Mouse (Mus musculus): ENCODE results near the gene Gal3st4. TPM values are rescaled to one million over a fixed set of nuclear protein-coding genes. Genes with fewer than 3 reads are reported as not detected.

Gene Gal3st4
- polyA plus RNA-seq (2014; fragmentation: Nextera tagmentation; extraction: Ambion mirVana) = 0.78 and 1.6 TPM in 2 replicates

- peak; percentile 62 for DNase-seq
- H3K4me1 ChIP-seq (ENCODE audit: insufficient read depth) = peaks cover 7% of the 10 kb centered on the region; the same call in 1 of the 2 replicates
- peak within 1 kb of the TSS; percentile 39 for H3K4me2 ChIP-seq
- no peaks in the 10 kb centered on the region for H3K27me3 ChIP-seq (ENCODE audit: insufficient read depth, low read length)
- H3K27ac ChIP-seq (ENCODE audit: low read depth) = no peak within 1 kb of the TSS
- 3% methylated on average over 12 of the region's 12 CpGs for WGBS
- TF ChIP-seq CTCF (IDR thresholded peaks at IDR 0.05; ENCODE audit: low read depth) = no peak
- ATAC-seq (ENCODE audit: insufficient read depth) = peak; percentile 65
- peak within 1 kb of the TSS; percentile 32; the same call in 1 of the 2 replicates for H3K9ac ChIP-seq
- peak within 1 kb of the TSS; percentile 10; the same call in 1 of the 2 replicates for H3K4me3 ChIP-seq (ENCODE audit: low read depth, low read length)
- peaks cover 20% of the 10 kb centered on the region; the same call in 1 of the 2 replicates for H3K36me3 ChIP-seq (ENCODE audit: insufficient read depth)
- no peaks in the 10 kb centered on the region for H3K9me3 ChIP-seq (ENCODE audit: low read depth, low read length)
Observed at GRCm38 (mm10) chr5:138272409-138272923, at the start of gene Gal3st4. Gene Gal3st4 (minus strand): TSS chr5:138272840.

GRCm38 (mm10) chr5:138312795-138313194, 40.2 kb upstream of the Gal3st4 start:
- Histone ChIP-seq H3K27ac (ENCODE audit: low read depth) (no peak overlapping the region), H3K4me2 (no peak overlapping the region), H3K9ac (no peak overlapping the region), H3K9me3 (ENCODE audit: low read depth, low read length) (no peaks in the 10 kb centered on the region), H3K4me3 (ENCODE audit: low read depth, low read length) (no peak overlapping the region), H3K4me1 (ENCODE audit: insufficient read depth) (no peaks in the 10 kb centered on the region), H3K36me3 (ENCODE audit: insufficient read depth) (no peaks in the 10 kb centered on the region), H3K27me3 (ENCODE audit: insufficient read depth, low read length) (no peaks in the 10 kb centered on the region)
- no peak for TF ChIP-seq CTCF (IDR thresholded peaks at IDR 0.05; ENCODE audit: low read depth)
- 80% methylated on average over 3 of the region's 3 CpGs for WGBS
- no peak for ATAC-seq (ENCODE audit: insufficient read depth)
- DNase-seq = no peak

- ATAC-seq (ENCODE audit: insufficient read depth) (no peak), DNase-seq (no peak)
- no peaks in the 10 kb centered on the region for H3K9me3 ChIP-seq (ENCODE audit: low read depth, low read length)
- H3K27ac ChIP-seq (ENCODE audit: low read depth) = no peak overlapping the region
- no peak overlapping the region for H3K4me2 ChIP-seq
- no peaks in the 10 kb centered on the region for H3K4me1 ChIP-seq (ENCODE audit: insufficient read depth)
- no peaks in the 10 kb centered on the region for H3K27me3 ChIP-seq (ENCODE audit: insufficient read depth, low read length)
- H3K36me3 ChIP-seq (ENCODE audit: insufficient read depth) = no peaks in the 10 kb centered on the region
- H3K9ac ChIP-seq = no peak overlapping the region
- no peak overlapping the region for H3K4me3 ChIP-seq (ENCODE audit: low read depth, low read length)
- 81% methylated on average over 2 of the region's 2 CpGs for WGBS
- TF ChIP-seq CTCF (IDR thresholded peaks at IDR 0.05; ENCODE audit: low read depth) = no peak
Observed at GRCm38 (mm10) chr5:138299613-138300012, 27.0 kb upstream of the Gal3st4 start.

GRCm38 (mm10) chr5:138294158-138294557, 21.5 kb upstream of the Gal3st4 start:
- Histone ChIP-seq H3K27me3 (ENCODE audit: insufficient read depth, low read length) (no peaks in the 10 kb centered on the region), H3K9ac (no peak overlapping the region), H3K4me2 (no peak overlapping the region), H3K9me3 (ENCODE audit: low read depth, low read length) (no peaks in the 10 kb centered on the region), H3K4me1 (ENCODE audit: insufficient read depth) (no peaks in the 10 kb centered on the region), H3K4me3 (ENCODE audit: low read depth, low read length) (no peak overlapping the region), H3K36me3 (ENCODE audit: insufficient read depth) (no peaks in the 10 kb centered on the region), H3K27ac (ENCODE audit: low read depth) (no peak overlapping the region)
- DNase-seq (no peak), ATAC-seq (ENCODE audit: insufficient read depth) (no peak)
- TF ChIP-seq CTCF (IDR thresholded peaks at IDR 0.05; ENCODE audit: low read depth) = no peak

GRCm38 (mm10) chr5:138291638-138292037, 19.0 kb upstream of the Gal3st4 start:
- no peaks in the 10 kb centered on the region for H3K9me3 ChIP-seq (ENCODE audit: low read depth, low read length)
- no peak overlapping the region for H3K4me3 ChIP-seq (ENCODE audit: low read depth, low read length)
- TF ChIP-seq CTCF (IDR thresholded peaks at IDR 0.05; ENCODE audit: low read depth) = no peak
- ATAC-seq (ENCODE audit: insufficient read depth) (no peak), DNase-seq (no peak)
- H3K9ac ChIP-seq = no peak overlapping the region
- H3K4me1 ChIP-seq (ENCODE audit: insufficient read depth) = no peaks in the 10 kb centered on the region
- no peak overlapping the region for H3K27ac ChIP-seq (ENCODE audit: low read depth)
- WGBS = 67% methylated on average over 1 of the region's 1 CpGs
- no peak overlapping the region for H3K4me2 ChIP-seq
- no peaks in the 10 kb centered on the region for H3K27me3 ChIP-seq (ENCODE audit: insufficient read depth, low read length)
- no peaks in the 10 kb centered on the region for H3K36me3 ChIP-seq (ENCODE audit: insufficient read depth)

GRCm38 (mm10) chr5:138287861-138288260, 15.2 kb upstream of the Gal3st4 start:
- Histone ChIP-seq H3K27ac (ENCODE audit: low read depth) (no peak overlapping the region), H3K9ac (no peak overlapping the region), H3K4me3 (ENCODE audit: low read depth, low read length) (no peak overlapping the region), H3K27me3 (ENCODE audit: insufficient read depth, low read length) (no peaks in the 10 kb centered on the region), H3K9me3 (ENCODE audit: low read depth, low read length) (no peaks in the 10 kb centered on the region), H3K4me1 (ENCODE audit: insufficient read depth) (no peaks in the 10 kb centered on the region), H3K36me3 (ENCODE audit: insufficient read depth) (no peaks in the 10 kb centered on the region), H3K4me2 (no peak overlapping the region)
- DNase-seq = peak; percentile 18
- ATAC-seq (ENCODE audit: insufficient read depth) = no peak
- 67% methylated on average over 3 of the region's 3 CpGs for WGBS
- TF ChIP-seq CTCF (IDR thresholded peaks at IDR 0.05; ENCODE audit: low read depth) = peak; percentile 27; the same call in 1 of the 2 replicates

- ATAC-seq (ENCODE audit: insufficient read depth) = no peak
- DNase-seq = no peak
- 58% methylated on average over 1 of the region's 1 CpGs for WGBS
- H3K9me3 ChIP-seq (ENCODE audit: low read depth, low read length) = peaks cover 9% of the 10 kb centered on the region; the same call in 1 of the 2 replicates
- H3K27me3 ChIP-seq (ENCODE audit: insufficient read depth, low read length) = no peaks in the 10 kb centered on the region; the same call in 1 of the 2 replicates
- no peak overlapping the region for H3K4me3 ChIP-seq (ENCODE audit: low read depth, low read length)
- no peak overlapping the region for H3K4me2 ChIP-seq
- no peak for TF ChIP-seq CTCF (IDR thresholded peaks at IDR 0.05; ENCODE audit: low read depth)
- no peak overlapping the region for H3K27ac ChIP-seq (ENCODE audit: low read depth)
- H3K36me3 ChIP-seq (ENCODE audit: insufficient read depth) = no peaks in the 10 kb centered on the region
- peaks cover 5% of the 10 kb centered on the region for H3K4me1 ChIP-seq (ENCODE audit: insufficient read depth)
- H3K9ac ChIP-seq = no peak overlapping the region
Observed at GRCm38 (mm10) chr5:138283540-138283939, 10.9 kb upstream of the Gal3st4 start.
